12 mouse cellular contexts compared by ENCODE assay signal in the genomic region with DNA sequence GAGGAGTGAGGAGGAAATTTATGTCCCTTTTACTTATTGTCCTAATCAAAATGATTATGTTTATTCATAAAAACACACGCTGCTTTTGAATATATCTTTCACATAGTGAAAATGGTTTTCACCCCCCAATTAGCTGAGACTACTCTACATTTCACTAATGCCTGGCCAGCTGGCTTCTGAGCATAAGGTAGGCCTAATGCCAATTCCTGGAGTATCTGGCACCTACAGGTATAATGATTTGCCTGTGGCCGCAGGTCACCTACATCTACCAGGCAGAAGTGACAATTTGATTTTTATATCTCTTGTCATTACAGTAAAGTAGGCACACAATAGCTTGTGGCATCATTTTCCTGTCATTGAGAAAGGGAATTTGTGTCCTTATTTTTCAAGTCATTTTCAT.
"Had no signal": no experiment of that assay in that cellular context is flagged by ENCODE, and none has a peak within 500 bp of the region (broad histone marks: within the 10 kb centered on the region; RNA-seq: fewer than 3 reads in every experiment).

No protein-coding gene starts in this region.

- H3K9ac ChIP-seq: limb, embryonic 13.5 days; liver, embryonic 14.5 days; midbrain, embryonic 12.5 days; neural tube, embryonic 15.5 days had no signal

- H3K4me3 ChIP-seq: limb, embryonic 13.5 days; midbrain, embryonic 12.5 days; myocyte; neural tube, embryonic 15.5 days had no signal

- DNase-seq: kidney, postnatal 25 days; layer of hippocampus, adult 9-11 months; layer of hippocampus, postnatal 36 days; lung, adult 18-20 months; right cerebral cortex, adult 18-20 months; thymus, postnatal 4 days had no signal

- H3K9me3 ChIP-seq: limb, embryonic 13.5 days; midbrain, embryonic 12.5 days; neural tube, embryonic 15.5 days had no signal

- H3K27me3 ChIP-seq: limb, embryonic 13.5 days; midbrain, embryonic 12.5 days; neural tube, embryonic 15.5 days had no signal

- H3K4me1 ChIP-seq: limb, embryonic 13.5 days; midbrain, embryonic 12.5 days; neural tube, embryonic 15.5 days had no signal

- H3K4me2 ChIP-seq: limb, embryonic 13.5 days; midbrain, embryonic 12.5 days; neural tube, embryonic 15.5 days had no signal

- H3K27ac ChIP-seq: limb, embryonic 13.5 days; liver, embryonic 14.5 days; midbrain, embryonic 12.5 days; neural tube, embryonic 15.5 days; stomach, postnatal 0 days had no signal

- H3K36me3 ChIP-seq: limb, embryonic 13.5 days; midbrain, embryonic 12.5 days; neural tube, embryonic 15.5 days had no signal
